Mouse (Mus musculus): ENCODE measurements around the gene Dgkq. TPM values are rescaled to one million over a fixed set of nuclear protein-coding genes. Genes with fewer than 3 reads are reported as not detected.

Gene Dgkq
- polyA plus RNA-seq, 1 experiment = 4.7 TPM

DNA sequence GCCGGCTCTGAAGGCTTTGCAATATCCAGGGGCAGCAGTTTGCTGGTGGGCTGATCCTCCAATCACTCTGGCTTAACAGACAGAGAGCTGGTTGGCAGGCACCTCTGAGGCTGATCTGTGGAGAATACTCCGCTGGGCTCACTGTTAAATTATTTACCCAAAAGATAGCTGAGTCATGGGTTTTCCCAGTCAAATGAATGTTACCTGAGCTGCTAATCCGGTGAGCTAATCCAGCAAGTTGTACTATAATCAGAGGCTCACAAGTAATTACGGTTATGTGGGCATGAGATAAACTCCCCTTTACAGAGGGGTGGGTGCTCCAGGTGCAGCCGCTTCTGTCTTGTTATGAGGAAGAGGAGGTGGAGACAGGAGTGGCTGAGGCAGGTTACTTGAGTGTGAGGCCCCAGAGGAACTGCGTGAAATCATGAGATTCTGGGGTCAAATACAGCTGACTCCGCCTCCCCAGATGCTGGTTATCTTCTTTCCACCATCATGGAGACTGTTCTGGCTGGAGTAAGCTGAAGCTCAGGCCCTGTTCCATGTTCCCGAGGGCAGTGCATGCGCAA, 5.9 kb upstream of the Dgkq start, which contains the start of gene Slc26a1:
Slc26a1 (minus strand) TSS at position 319 of the 566 bp plus-strand sequence.
- H3K79me3 ChIP-seq (ENCODE audit: low read depth) = no peaks in the 10 kb centered on the region
- no peaks in the 10 kb centered on the region for H3K27me3 ChIP-seq (ENCODE audit: control insufficient read depth, insufficient read depth, insufficient read length)
- no peak within 1 kb of the TSS for H3K4me3 ChIP-seq (ENCODE audit: insufficient read depth, poor library complexity, severe bottlenecking)
- TF ChIP-seq USF1 (IDR thresholded peaks at IDR 0.05; ENCODE audit: low read depth) (no peak), MAX (IDR thresholded peaks at IDR 0.05) (no peak), MYOD1 (IDR thresholded peaks at IDR 0.05; ENCODE audit: control insufficient read depth, insufficient read length, low read depth) (no peak), MYOG (IDR thresholded peaks at IDR 0.05; ENCODE audit: control insufficient read depth, extremely low read depth, insufficient read length) (no peak), FOSL1 (IDR thresholded peaks at IDR 0.05; ENCODE audit: insufficient read depth, low read length, poor library complexity, severe bottlenecking) (no peak), CTCF (IDR thresholded peaks at IDR 0.05; ENCODE audit: control insufficient read depth, insufficient read depth, insufficient read length) (no peak), CEBPB (IDR thresholded peaks at IDR 0.05; ENCODE audit: low read depth) (no peak)
- no peak within 1 kb of the TSS for H3ac ChIP-seq (ENCODE audit: control insufficient read depth, insufficient read length, low read depth)
- H3K36me3 ChIP-seq (ENCODE audit: control insufficient read depth, insufficient read depth) = no peaks in the 10 kb centered on the region
- H3K79me2 ChIP-seq (ENCODE audit: control insufficient read depth, insufficient read depth) = no peaks in the 10 kb centered on the region

DNA sequence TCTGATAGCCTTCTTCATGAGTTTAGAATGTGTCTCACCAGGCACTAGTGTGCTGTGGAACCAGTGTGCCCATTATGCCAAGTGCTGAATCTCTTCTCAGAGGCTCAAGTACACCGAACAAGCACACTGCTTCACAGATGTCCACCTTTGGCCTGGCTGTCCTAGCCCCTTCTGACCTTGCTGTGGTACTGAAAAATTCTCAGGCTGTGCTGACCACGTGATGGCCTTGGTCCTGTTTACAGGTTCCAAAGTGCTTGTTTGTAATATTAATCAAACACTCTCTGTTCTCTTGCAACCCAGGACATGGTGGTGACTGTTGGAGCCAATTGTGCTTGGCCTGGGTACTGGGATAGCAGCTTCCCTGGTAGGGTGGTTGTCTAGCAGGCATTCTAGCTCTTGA, 5.2 kb upstream of the Dgkq start:
- Histone ChIP-seq H3K27me3 (ENCODE audit: control insufficient read depth, insufficient read depth, insufficient read length) (no peaks in the 10 kb centered on the region), H3K79me3 (ENCODE audit: low read depth) (no peaks in the 10 kb centered on the region), H3K79me2 (ENCODE audit: control insufficient read depth, insufficient read depth) (no peaks in the 10 kb centered on the region), H3K4me3 (ENCODE audit: insufficient read depth, poor library complexity, severe bottlenecking) (no peak overlapping the region), H3K36me3 (ENCODE audit: control insufficient read depth, insufficient read depth) (no peaks in the 10 kb centered on the region), H3ac (ENCODE audit: control insufficient read depth, insufficient read length, low read depth) (no peak overlapping the region)
- TF ChIP-seq MYOG (IDR thresholded peaks at IDR 0.05; ENCODE audit: control insufficient read depth, extremely low read depth, insufficient read length) (no peak), USF1 (IDR thresholded peaks at IDR 0.05; ENCODE audit: low read depth) (no peak), CTCF (IDR thresholded peaks at IDR 0.05; ENCODE audit: control insufficient read depth, insufficient read depth, insufficient read length) (no peak), MAX (IDR thresholded peaks at IDR 0.05) (no peak), MYOD1 (IDR thresholded peaks at IDR 0.05; ENCODE audit: control insufficient read depth, insufficient read length, low read depth) (no peak), FOSL1 (IDR thresholded peaks at IDR 0.05; ENCODE audit: insufficient read depth, low read length, poor library complexity, severe bottlenecking) (no peak), CEBPB (IDR thresholded peaks at IDR 0.05; ENCODE audit: low read depth) (no peak)

DNA sequence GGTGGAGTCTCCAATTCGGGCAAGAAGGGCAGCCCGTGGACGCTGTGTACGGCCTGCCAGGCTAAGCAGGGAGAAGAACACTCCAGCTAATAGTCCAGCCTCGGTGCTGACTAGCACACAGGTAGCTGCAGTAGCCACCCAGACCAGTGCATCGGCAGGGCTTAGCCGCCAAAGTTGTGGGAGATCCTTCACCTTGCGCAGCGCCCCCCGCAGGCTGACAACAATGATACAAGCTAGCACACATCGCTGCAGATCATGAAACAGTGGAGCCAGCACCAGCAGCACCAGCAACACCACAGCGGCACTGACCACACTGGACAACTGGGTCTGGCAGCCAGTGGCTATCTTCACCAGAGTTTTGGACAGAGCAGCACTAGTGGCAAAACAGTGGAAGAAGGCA, 2.3 kb upstream of the Dgkq start:
- Histone ChIP-seq H3ac (ENCODE audit: control insufficient read depth, insufficient read length, low read depth) (no peak overlapping the region), H3K4me3 (ENCODE audit: insufficient read depth, poor library complexity, severe bottlenecking) (no peak overlapping the region), H3K27me3 (ENCODE audit: control insufficient read depth, insufficient read depth, insufficient read length) (no peaks in the 10 kb centered on the region), H3K36me3 (ENCODE audit: control insufficient read depth, insufficient read depth) (no peaks in the 10 kb centered on the region), H3K79me3 (ENCODE audit: low read depth) (no peaks in the 10 kb centered on the region), H3K79me2 (ENCODE audit: control insufficient read depth, insufficient read depth) (no peaks in the 10 kb centered on the region)
- TF ChIP-seq CTCF (IDR thresholded peaks at IDR 0.05; ENCODE audit: control insufficient read depth, insufficient read depth, insufficient read length) (no peak), USF1 (IDR thresholded peaks at IDR 0.05; ENCODE audit: low read depth) (no peak), FOSL1 (IDR thresholded peaks at IDR 0.05; ENCODE audit: insufficient read depth, low read length, poor library complexity, severe bottlenecking) (no peak)

DNA sequence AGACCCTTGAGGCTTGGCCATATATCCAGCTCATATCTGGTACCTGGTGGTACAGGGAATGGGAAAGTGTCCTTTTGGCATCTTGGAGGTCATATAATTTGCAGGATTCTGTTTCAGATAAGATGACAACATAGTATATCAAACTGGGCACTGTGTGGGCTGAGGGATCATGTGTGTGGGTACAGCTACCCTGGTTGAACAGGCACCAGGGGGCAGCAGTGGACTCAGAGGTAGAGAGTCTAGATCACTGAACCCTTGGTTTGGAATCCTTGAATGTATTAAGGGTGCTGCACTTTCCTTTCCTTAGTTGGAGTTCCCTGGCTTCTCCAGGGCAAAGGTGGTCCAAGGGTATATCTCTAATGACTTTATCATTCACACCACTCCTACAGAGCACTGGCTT, 1.3 kb upstream of the Dgkq start:
- Histone ChIP-seq H3K36me3 (ENCODE audit: control insufficient read depth, insufficient read depth) (no peaks in the 10 kb centered on the region), H3K4me3 (ENCODE audit: insufficient read depth, poor library complexity, severe bottlenecking) (no peak overlapping the region), H3K27me3 (ENCODE audit: control insufficient read depth, insufficient read depth, insufficient read length) (no peaks in the 10 kb centered on the region), H3K79me2 (ENCODE audit: control insufficient read depth, insufficient read depth) (no peaks in the 10 kb centered on the region), H3K79me3 (ENCODE audit: low read depth) (no peaks in the 10 kb centered on the region), H3ac (ENCODE audit: control insufficient read depth, insufficient read length, low read depth) (no peak overlapping the region)
- TF ChIP-seq USF1 (IDR thresholded peaks at IDR 0.05; ENCODE audit: low read depth) (no peak), CTCF (IDR thresholded peaks at IDR 0.05; ENCODE audit: control insufficient read depth, insufficient read depth, insufficient read length) (peak; percentile 40)

DNA sequence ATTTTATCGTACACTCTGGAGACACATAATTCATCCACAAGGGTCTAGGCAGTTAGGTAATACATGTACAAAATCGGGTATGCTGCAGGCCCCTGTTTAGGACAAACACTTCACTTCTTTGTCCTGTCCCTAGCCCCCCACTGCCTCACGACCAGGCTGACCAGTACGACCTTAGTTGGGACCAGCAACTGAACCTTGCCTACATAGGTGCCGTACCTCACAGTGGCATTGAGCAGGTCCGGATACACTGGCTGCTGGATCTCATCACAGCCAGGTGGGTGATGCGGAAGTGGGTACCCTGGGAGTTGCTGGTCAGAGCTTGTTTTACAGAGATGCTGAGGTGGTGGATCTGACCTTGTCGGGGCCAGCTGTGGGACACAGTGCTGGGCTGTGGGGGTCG, 514 bp upstream of the Dgkq start:
- H3K79me3 ChIP-seq (ENCODE audit: low read depth) = no peaks in the 10 kb centered on the region
- no peak overlapping the region for H3ac ChIP-seq (ENCODE audit: control insufficient read depth, insufficient read length, low read depth)

DNA sequence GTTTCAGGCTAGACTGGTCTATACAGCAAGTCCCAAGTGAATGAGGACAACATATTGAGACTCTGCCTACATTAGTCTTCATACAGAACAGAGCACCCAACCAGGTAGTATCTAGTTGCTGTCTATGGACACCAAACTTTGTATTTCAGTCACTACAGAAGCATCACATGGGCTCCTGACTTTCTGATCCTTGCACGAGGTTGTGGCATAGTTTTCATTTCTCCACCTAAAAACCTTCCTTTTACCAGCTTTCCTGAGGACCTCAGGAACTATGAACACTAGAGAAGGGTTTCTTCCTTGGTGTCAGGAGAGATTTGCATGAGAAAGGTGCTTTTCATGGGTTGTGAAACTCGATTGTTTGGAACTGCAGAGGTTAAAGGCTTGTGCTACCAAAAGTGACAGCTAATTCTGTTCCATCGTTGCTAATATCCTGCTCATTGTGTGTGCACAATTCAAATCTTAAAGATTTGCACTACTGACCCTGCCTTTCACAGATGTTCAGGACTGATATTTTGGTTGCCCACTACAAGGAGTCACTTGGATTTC, 1.0 kb downstream of the Dgkq start:
- peak overlapping the region; percentile 7 for H3ac ChIP-seq (ENCODE audit: control insufficient read depth, insufficient read length, low read depth)
- no peaks in the 10 kb centered on the region for H3K79me3 ChIP-seq (ENCODE audit: low read depth)
- H3K27me3 ChIP-seq (ENCODE audit: control insufficient read depth, insufficient read depth, insufficient read length) = no peaks in the 10 kb centered on the region
- peak overlapping the region; percentile 35 for H3K4me3 ChIP-seq (ENCODE audit: insufficient read depth, poor library complexity, severe bottlenecking)
- H3K36me3 ChIP-seq (ENCODE audit: control insufficient read depth, insufficient read depth) = no peaks in the 10 kb centered on the region
- H3K79me2 ChIP-seq (ENCODE audit: control insufficient read depth, insufficient read depth) = no peaks in the 10 kb centered on the region
- TF ChIP-seq MAX (IDR thresholded peaks at IDR 0.05) (no peak), FOSL1 (IDR thresholded peaks at IDR 0.05; ENCODE audit: insufficient read depth, low read length, poor library complexity, severe bottlenecking) (no peak), CTCF (IDR thresholded peaks at IDR 0.05; ENCODE audit: control insufficient read depth, insufficient read depth, insufficient read length) (no peak)

More for the DNA sequence above, 514 bp upstream of the Dgkq start:
- Histone ChIP-seq H3K27me3 (ENCODE audit: control insufficient read depth, insufficient read depth, insufficient read length) (no peaks in the 10 kb centered on the region), H3K4me3 (ENCODE audit: insufficient read depth, poor library complexity, severe bottlenecking) (no peak overlapping the region), H3K79me2 (ENCODE audit: control insufficient read depth, insufficient read depth) (no peaks in the 10 kb centered on the region), H3K36me3 (ENCODE audit: control insufficient read depth, insufficient read depth) (no peaks in the 10 kb centered on the region)
- no peak for TF ChIP-seq MYOD1 (IDR thresholded peaks at IDR 0.05; ENCODE audit: control insufficient read depth, insufficient read length, low read depth)
- no peak for TF ChIP-seq CEBPB (IDR thresholded peaks at IDR 0.05; ENCODE audit: low read depth)
- TF ChIP-seq CTCF (IDR thresholded peaks at IDR 0.05; ENCODE audit: control insufficient read depth, insufficient read depth, insufficient read length) = no peak
- no peak for TF ChIP-seq MYOG (IDR thresholded peaks at IDR 0.05; ENCODE audit: control insufficient read depth, extremely low read depth, insufficient read length)
- TF ChIP-seq MAX (IDR thresholded peaks at IDR 0.05) = no peak
- no peak for TF ChIP-seq USF1 (IDR thresholded peaks at IDR 0.05; ENCODE audit: low read depth)
- TF ChIP-seq FOSL1 (IDR thresholded peaks at IDR 0.05; ENCODE audit: insufficient read depth, low read length, poor library complexity, severe bottlenecking) = no peak
